Mouse (Mus musculus) frontal cortex, postnatal 25 days (tissue): ENCODE results near the gene Erbb2.

Experiments
- DNase-seq, 2 experiments: peaks; one replicate each; pipeline ENCODE4 v3.0.0; 2022; ENCODE audit warnings: low spot score in 2 of 2

Erbb2 gene

GRCm38 (mm10) chr11:98457367-98458120 lies 45.3 kb downstream of the Erbb2 start:
- DNase-seq: peak; percentile 71 to 75

- DNase-seq: no peak
Observed at GRCm38 (mm10) chr11:98458121-98458990, 46.1 kb downstream of the Erbb2 start.

- DNase-seq: no peak
Observed at GRCm38 (mm10) chr11:98459071-98459741, 46.9 kb downstream of the Erbb2 start.

GRCm38 (mm10) chr11:98459860-98460259 lies 47.6 kb downstream of the Erbb2 start:
- DNase-seq: no peak

GRCm38 (mm10) chr11:98461109-98461720 lies 48.9 kb downstream of the Erbb2 start:
- DNase-seq: no peak

- DNase-seq: no peak
Observed at GRCm38 (mm10) chr11:98462255-98462654, 50.0 kb downstream of the Erbb2 start.

GRCm38 (mm10) chr11:98463911-98464310 lies 51.6 kb downstream of the Erbb2 start:
- DNase-seq: no peak

GRCm38 (mm10) chr11:98464516-98464915 lies 52.2 kb downstream of the Erbb2 start:
- no peak for DNase-seq

- no peak for DNase-seq
Observed at GRCm38 (mm10) chr11:98469761-98470714, 57.8 kb downstream of the Erbb2 start.

- no peak for DNase-seq
Observed at GRCm38 (mm10) chr11:98470795-98471194, 58.5 kb downstream of the Erbb2 start.

- no peak for DNase-seq
Observed at GRCm38 (mm10) chr11:98472696-98473095, 60.4 kb downstream of the Erbb2 start.

- DNase-seq: no peak
Observed at GRCm38 (mm10) chr11:98473916-98474479, 61.7 kb downstream of the Erbb2 start.

GRCm38 (mm10) chr11:98474967-98475366 lies 62.7 kb downstream of the Erbb2 start:
- no peak for DNase-seq

GRCm38 (mm10) chr11:98475630-98476433 lies 63.6 kb downstream of the Erbb2 start:
- no peak for DNase-seq

- no peak for DNase-seq
Observed at GRCm38 (mm10) chr11:98476434-98476807, 64.2 kb downstream of the Erbb2 start.

- no peak for DNase-seq
Observed at GRCm38 (mm10) chr11:98477011-98477701, 64.9 kb downstream of the Erbb2 start.

- no peak for DNase-seq
Observed at GRCm38 (mm10) chr11:98479026-98479939, 67.0 kb downstream of the Erbb2 start.

GRCm38 (mm10) chr11:98479940-98480497 lies 67.7 kb downstream of the Erbb2 start:
- no peak for DNase-seq
